Mouse (Mus musculus): ENCODE measurements around the gene Snapc1. TPM values are rescaled to one million over a fixed set of nuclear protein-coding genes. Genes with fewer than 3 reads are reported as not detected.

Gene Snapc1
- polyA plus RNA-seq (2015; fragmentation: Nextera tagmentation; extraction: Ambion mirVana): 16.2 and 21.7 TPM in 2 replicates

GRCm38 (mm10) chr12:73964291-73965281 lies at the start of gene Snapc1:
Snapc1 (plus strand) TSS chr12:73964481.
- H3K27ac ChIP-seq: peak within 1 kb of the TSS; percentile 83
- H3K4me2 ChIP-seq: peak within 1 kb of the TSS; percentile 62
- H3K27me3 ChIP-seq: no peaks in the 10 kb centered on the region
- H3K4me3 ChIP-seq: peak within 1 kb of the TSS; percentile 87
- peaks cover 8% of the 10 kb centered on the region for H3K4me1 ChIP-seq
- H3K9ac ChIP-seq: peak within 1 kb of the TSS; percentile 70
- peaks cover 20% of the 10 kb centered on the region for H3K36me3 ChIP-seq
- no peaks in the 10 kb centered on the region for H3K9me3 ChIP-seq
- ATAC-seq (ENCODE audit: insufficient number of reproducible peaks, low FRiP score, low TSS enrichment, low read depth): peak; percentile 99
- under 1% methylated on average over 60 of the region's 60 CpGs for WGBS

DNA sequence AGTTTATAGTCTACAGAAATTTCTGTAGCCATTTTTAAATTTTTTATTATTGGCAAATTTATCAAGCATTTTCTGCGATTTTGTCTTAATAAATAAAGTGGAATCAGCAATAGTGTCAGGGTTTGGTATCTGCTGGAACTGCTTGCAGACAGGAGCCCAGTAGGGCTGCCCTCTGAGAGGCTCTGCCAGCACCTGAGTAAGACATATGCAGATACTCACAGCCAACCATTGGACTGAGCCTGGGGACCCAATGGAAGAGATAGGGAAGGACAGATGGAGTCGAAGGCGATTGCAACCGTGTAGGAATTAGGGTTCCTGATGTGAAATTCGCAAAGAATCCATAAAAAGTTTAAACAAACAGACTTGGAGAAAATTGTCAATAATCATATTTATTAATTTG lies 45.8 kb upstream of the Snapc1 start:
- no peak overlapping the region for H3K9ac ChIP-seq
- H3K27me3 ChIP-seq: no peaks in the 10 kb centered on the region
- H3K27ac ChIP-seq: no peak overlapping the region
- no peaks in the 10 kb centered on the region for H3K9me3 ChIP-seq
- no peak for ATAC-seq (ENCODE audit: insufficient number of reproducible peaks, low FRiP score, low TSS enrichment, low read depth)
- no peak overlapping the region for H3K4me2 ChIP-seq
- no peaks in the 10 kb centered on the region for H3K4me1 ChIP-seq
- H3K4me3 ChIP-seq: no peak overlapping the region
- no peaks in the 10 kb centered on the region for H3K36me3 ChIP-seq
- WGBS: 92% methylated on average over 5 of the region's 5 CpGs

DNA sequence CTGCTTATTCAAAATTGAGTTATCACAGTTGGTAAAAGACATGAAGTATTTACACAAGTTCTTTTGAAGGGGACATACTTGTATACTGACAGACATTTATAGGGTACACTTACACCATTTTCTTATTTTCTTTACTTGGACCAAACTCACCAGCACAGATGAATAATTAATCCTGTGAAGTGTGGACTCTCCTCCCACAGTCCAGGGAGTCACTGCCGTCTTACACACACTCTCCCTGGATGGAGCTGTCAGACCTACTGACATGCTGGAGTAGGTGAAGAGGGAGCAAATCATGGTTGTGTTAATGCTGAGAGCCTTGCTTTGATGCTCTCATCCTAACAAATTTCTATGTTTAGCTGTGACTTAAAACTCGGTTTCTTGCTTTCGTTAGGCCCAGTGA lies 34.0 kb upstream of the Snapc1 start:
- 91% methylated on average over 3 of the region's 3 CpGs for WGBS
- no peak overlapping the region for H3K27ac ChIP-seq

GRCm38 (mm10) chr12:73931274-73931673 lies 33.0 kb upstream of the Snapc1 start:
- Histone ChIP-seq H3K27ac (no peak overlapping the region), H3K27me3 (no peaks in the 10 kb centered on the region), H3K9me3 (no peaks in the 10 kb centered on the region), H3K4me2 (no peak overlapping the region), H3K4me1 (no peaks in the 10 kb centered on the region), H3K36me3 (peaks cover 60% of the 10 kb centered on the region), H3K4me3 (no peak overlapping the region), H3K9ac (no peak overlapping the region)
- ATAC-seq (ENCODE audit: insufficient number of reproducible peaks, low FRiP score, low TSS enrichment, low read depth): no peak
- 54% methylated on average over 5 of the region's 5 CpGs for WGBS

More for the DNA sequence above, 34.0 kb upstream of the Snapc1 start:
- H3K9me3 ChIP-seq: no peaks in the 10 kb centered on the region
- no peak for ATAC-seq (ENCODE audit: insufficient number of reproducible peaks, low FRiP score, low TSS enrichment, low read depth)
- H3K4me3 ChIP-seq: no peak overlapping the region
- H3K36me3 ChIP-seq: peaks cover 57% of the 10 kb centered on the region
- no peak overlapping the region for H3K4me2 ChIP-seq
- no peaks in the 10 kb centered on the region for H3K27me3 ChIP-seq
- no peaks in the 10 kb centered on the region for H3K4me1 ChIP-seq
- no peak overlapping the region for H3K9ac ChIP-seq

DNA sequence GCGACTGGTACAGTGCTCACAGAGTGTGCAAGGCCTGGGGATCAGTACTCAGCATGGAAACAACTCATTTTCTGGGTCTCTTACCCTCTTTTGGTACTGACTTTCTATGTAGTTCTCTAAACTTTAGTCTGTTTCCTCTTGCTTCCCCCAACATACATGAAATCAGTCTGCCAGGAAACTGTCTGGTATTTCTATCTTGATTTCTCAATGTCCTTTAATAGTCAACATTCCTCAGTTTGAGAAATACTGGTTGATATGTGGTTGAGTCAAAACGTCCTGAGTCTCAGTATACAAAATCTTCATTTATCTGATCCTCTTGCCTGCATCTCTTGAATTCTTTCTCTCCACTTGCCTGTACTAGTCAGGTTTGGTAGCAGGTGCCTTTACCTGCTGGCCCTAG lies 29.8 kb upstream of the Snapc1 start:
- peaks cover 66% of the 10 kb centered on the region for H3K36me3 ChIP-seq

GRCm38 (mm10) chr12:73937353-73937752 lies 26.9 kb upstream of the Snapc1 start, which contains the start of gene Gm49321:
Gm49321 (plus strand) TSS chr12:73937653.
- Histone ChIP-seq H3K4me1 (no peaks in the 10 kb centered on the region), H3K36me3 (peaks cover 64% of the 10 kb centered on the region), H3K4me2 (no peak within 1 kb of the TSS), H3K4me3 (no peak within 1 kb of the TSS), H3K9ac (no peak within 1 kb of the TSS), H3K27ac (no peak within 1 kb of the TSS), H3K9me3 (no peaks in the 10 kb centered on the region), H3K27me3 (no peaks in the 10 kb centered on the region)
- ATAC-seq (ENCODE audit: insufficient number of reproducible peaks, low FRiP score, low TSS enrichment, low read depth): no peak
- WGBS: 92% methylated on average over 1 of the region's 1 CpGs

More for the DNA sequence above, 29.8 kb upstream of the Snapc1 start:
- Histone ChIP-seq H3K9ac (no peak overlapping the region), H3K27ac (no peak overlapping the region), H3K4me2 (no peak overlapping the region), H3K4me1 (no peaks in the 10 kb centered on the region), H3K4me3 (no peak overlapping the region), H3K27me3 (no peaks in the 10 kb centered on the region), H3K9me3 (no peaks in the 10 kb centered on the region)
- no peak for ATAC-seq (ENCODE audit: insufficient number of reproducible peaks, low FRiP score, low TSS enrichment, low read depth)
- 76% methylated on average over 2 of the region's 2 CpGs for WGBS

- WGBS: 91% methylated on average over 6 of the region's 6 CpGs
These were observed 24.7 kb upstream of the Snapc1 start for GRCm38 (mm10) chr12:73939542-73939941.

DNA sequence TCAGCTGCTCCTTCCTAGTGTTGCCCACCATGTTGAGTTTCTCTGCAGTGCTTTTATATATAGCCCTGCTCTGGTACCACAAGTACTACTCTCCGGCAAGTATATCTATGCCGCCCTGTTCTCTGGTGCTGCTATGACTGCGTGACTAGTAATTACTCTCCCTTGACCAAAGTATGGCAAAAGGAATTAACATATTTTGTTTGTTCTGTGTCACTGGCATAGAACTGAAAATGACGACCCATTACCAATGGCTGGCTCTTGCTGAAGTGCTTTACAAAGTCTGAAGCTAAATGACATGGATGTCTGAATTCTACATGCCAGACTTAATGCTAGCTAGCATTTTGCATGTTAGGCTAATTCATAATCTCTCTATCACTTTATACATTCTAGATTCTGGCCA lies 15.9 kb upstream of the Snapc1 start:
- H3K4me2 ChIP-seq: no peak overlapping the region
- 93% methylated on average over 4 of the region's 4 CpGs for WGBS
- ATAC-seq (ENCODE audit: insufficient number of reproducible peaks, low FRiP score, low TSS enrichment, low read depth): no peak

More at GRCm38 (mm10) chr12:73939542-73939941, 24.7 kb upstream of the Snapc1 start:
- no peaks in the 10 kb centered on the region for H3K9me3 ChIP-seq
- no peaks in the 10 kb centered on the region for H3K4me1 ChIP-seq
- H3K9ac ChIP-seq: no peak overlapping the region
- no peak overlapping the region for H3K4me3 ChIP-seq
- no peaks in the 10 kb centered on the region for H3K27me3 ChIP-seq
- no peak overlapping the region for H3K4me2 ChIP-seq
- no peak for ATAC-seq (ENCODE audit: insufficient number of reproducible peaks, low FRiP score, low TSS enrichment, low read depth)
- H3K27ac ChIP-seq: no peak overlapping the region
- H3K36me3 ChIP-seq: peaks cover 61% of the 10 kb centered on the region

GRCm38 (mm10) chr12:73949318-73950058 lies 14.8 kb upstream of the Snapc1 start:
- H3K9me3 ChIP-seq: no peaks in the 10 kb centered on the region
- 5% methylated on average over 46 of the region's 46 CpGs for WGBS
- H3K4me3 ChIP-seq: peak overlapping the region; percentile 37
- H3K36me3 ChIP-seq: peaks cover 16% of the 10 kb centered on the region
- H3K27me3 ChIP-seq: no peaks in the 10 kb centered on the region
- peak overlapping the region; percentile 23; the same call in 1 of the 2 replicates for H3K9ac ChIP-seq
- H3K4me1 ChIP-seq: peaks cover 19% of the 10 kb centered on the region
- H3K27ac ChIP-seq: peak overlapping the region; percentile 50; the same call in 1 of the 2 replicates
- ATAC-seq (ENCODE audit: insufficient number of reproducible peaks, low FRiP score, low TSS enrichment, low read depth): peak; percentile 71; the same call in 1 of the 2 replicates
- H3K4me2 ChIP-seq: peak overlapping the region; percentile 65

More for the DNA sequence above, 15.9 kb upstream of the Snapc1 start:
- no peak overlapping the region for H3K27ac ChIP-seq
- peaks cover 15% of the 10 kb centered on the region for H3K4me1 ChIP-seq
- H3K27me3 ChIP-seq: no peaks in the 10 kb centered on the region
- H3K36me3 ChIP-seq: peaks cover 25% of the 10 kb centered on the region
- no peak overlapping the region for H3K9ac ChIP-seq
- no peak overlapping the region for H3K4me3 ChIP-seq
- H3K9me3 ChIP-seq: no peaks in the 10 kb centered on the region

DNA sequence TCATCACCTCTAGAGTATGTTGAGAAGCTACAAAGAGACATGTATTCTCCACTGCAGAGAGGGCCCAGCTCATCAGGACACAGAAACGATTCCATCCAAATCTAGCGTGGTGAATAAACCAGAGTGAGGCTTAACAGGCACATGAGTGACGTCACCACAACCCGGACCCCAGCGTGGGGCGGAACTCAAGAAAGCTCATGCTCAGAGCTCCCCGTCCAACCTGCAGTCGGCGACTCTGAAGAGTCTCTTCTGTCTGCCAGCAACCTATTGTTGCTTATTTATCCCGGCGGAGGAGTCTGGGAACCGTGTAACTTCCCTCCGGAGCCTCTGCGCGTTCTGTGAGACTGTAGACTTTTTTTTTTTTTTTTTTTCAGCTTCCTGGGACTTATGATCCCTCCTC lies 11.4 kb upstream of the Snapc1 start:
- H3K27me3 ChIP-seq: no peaks in the 10 kb centered on the region
- ATAC-seq (ENCODE audit: insufficient number of reproducible peaks, low FRiP score, low TSS enrichment, low read depth): no peak
- WGBS: 5% methylated on average over 15 of the region's 15 CpGs

GRCm38 (mm10) chr12:73953420-73954186 lies 10.7 kb upstream of the Snapc1 start:
- no peak overlapping the region for H3K9ac ChIP-seq

More for the DNA sequence above, 11.4 kb upstream of the Snapc1 start:
- H3K36me3 ChIP-seq: peaks cover under 1% of the 10 kb centered on the region; the same call in 1 of the 2 replicates
- H3K9me3 ChIP-seq: no peaks in the 10 kb centered on the region
- peak overlapping the region; percentile 32 for H3K4me3 ChIP-seq
- H3K4me2 ChIP-seq: peak overlapping the region; percentile 48
- H3K4me1 ChIP-seq: peaks cover 19% of the 10 kb centered on the region
- H3K27ac ChIP-seq: no peak overlapping the region
- no peak overlapping the region for H3K9ac ChIP-seq

More at GRCm38 (mm10) chr12:73953420-73954186, 10.7 kb upstream of the Snapc1 start:
- no peak for ATAC-seq (ENCODE audit: insufficient number of reproducible peaks, low FRiP score, low TSS enrichment, low read depth)
- peak overlapping the region; percentile 32 for H3K4me3 ChIP-seq
- no peaks in the 10 kb centered on the region for H3K36me3 ChIP-seq
- H3K27me3 ChIP-seq: no peaks in the 10 kb centered on the region
- WGBS: 44% methylated on average over 14 of the region's 14 CpGs
- peaks cover 19% of the 10 kb centered on the region for H3K4me1 ChIP-seq
- no peaks in the 10 kb centered on the region for H3K9me3 ChIP-seq
- H3K27ac ChIP-seq: no peak overlapping the region
- peak overlapping the region; percentile 48 for H3K4me2 ChIP-seq
